Mouse (Mus musculus) E14TG2a.4 (cell line): ENCODE results near the gene Agap2.
A peak's percentile ranks its signal among the peaks of the same experiment; 100 is the strongest.
"Not testable (repeated sequence)": the region's sequence is repeated elsewhere in the genome, so short reads cannot be mapped to it uniquely, and the experiment has no call there.

ENCODE experiments used
- H3K27me3 ChIP-seq: 2 replicates; pipeline ENCODE4 v1.6.1; 2014; ENCODE audit warnings: low read length, control low read depth; ENCODE audit not compliant: insufficient read depth
- H3K36me3 ChIP-seq: 2 replicates; pipeline ENCODE4 v1.6.1; 2014; ENCODE audit warnings: low read length, control low read depth; ENCODE audit not compliant: insufficient read depth
- H3K4me1 ChIP-seq: replicated peaks from 2 replicates; pipeline ENCODE4 v1.6.1; 2014; ENCODE audit warnings: low read depth, low read length, control low read depth
- H3K4me3 ChIP-seq: replicated peaks from 2 replicates; pipeline ENCODE4 v1.5.1; 2014; ENCODE audit warnings: mild to moderate bottlenecking, low read length
- H3K9me3 ChIP-seq: 2 replicates; pipeline ENCODE4 v1.6.1; 2014; ENCODE audit warnings: low read length, control low read depth
- CTCF ChIP-seq: conservative IDR thresholded peaks from 2 replicates; pipeline ENCODE4 v1.5.1; 2014; ENCODE audit warnings: low read length
- NANOG ChIP-seq: IDR thresholded peaks from 2 replicates; pipeline ENCODE4 v1.6.1; 2014; ENCODE audit warnings: borderline replicate concordance, low read length, mixed read lengths
- POU5F1 ChIP-seq: IDR thresholded peaks from 2 replicates; pipeline ENCODE4 v1.6.1; 2014; ENCODE audit warnings: low read length, borderline replicate concordance

The Agap2 gene

GRCm38 (mm10) chr10:127126579-127126978, 51.5 kb downstream of the Agap2 start:
- Histone ChIP-seq H3K27me3 (no peaks in the 10 kb centered on the region), H3K4me1 (peaks cover 56% of the 10 kb centered on the region), H3K9me3 (no peaks in the 10 kb centered on the region), H3K4me3 (no peak overlapping the region), H3K36me3 (no peaks in the 10 kb centered on the region)
- TF ChIP-seq CTCF: no peak
- no peak for TF ChIP-seq POU5F1
- TF ChIP-seq NANOG: no peak

GRCm38 (mm10) chr10:127127711-127128279, 52.7 kb downstream of the Agap2 start:
- peaks cover 64% of the 10 kb centered on the region for H3K4me1 ChIP-seq
- H3K9me3 ChIP-seq: no peaks in the 10 kb centered on the region

GRCm38 (mm10) chr10:127129431-127129830, 54.3 kb downstream of the Agap2 start:
- Histone ChIP-seq H3K36me3 (no peaks in the 10 kb centered on the region), H3K9me3 (no peaks in the 10 kb centered on the region), H3K4me3 (no peak overlapping the region), H3K4me1 (peaks cover 61% of the 10 kb centered on the region), H3K27me3 (no peaks in the 10 kb centered on the region)
- TF ChIP-seq CTCF: no peak
- TF ChIP-seq NANOG: no peak
- no peak for TF ChIP-seq POU5F1

More at GRCm38 (mm10) chr10:127127711-127128279, 52.7 kb downstream of the Agap2 start:
- Histone ChIP-seq H3K4me3 (no peak overlapping the region), H3K36me3 (no peaks in the 10 kb centered on the region), H3K27me3 (no peaks in the 10 kb centered on the region)
- TF ChIP-seq NANOG (no peak), POU5F1 (no peak), CTCF (no peak)

- Histone ChIP-seq H3K9me3 (no peaks in the 10 kb centered on the region), H3K36me3 (no peaks in the 10 kb centered on the region), H3K4me3 (no peak overlapping the region), H3K27me3 (no peaks in the 10 kb centered on the region), H3K4me1 (peaks cover 63% of the 10 kb centered on the region)
- TF ChIP-seq CTCF (no peak), NANOG (no peak)
Observed at GRCm38 (mm10) chr10:127132469-127132868, 57.4 kb downstream of the Agap2 start.

- not testable (repeated sequence) for H3K4me3 ChIP-seq, H3K9me3 ChIP-seq, H3K27me3 ChIP-seq, H3K36me3 ChIP-seq
- 0 out of 2 replicates have a peak, but pooled peaks have one; percentile 10 for TF ChIP-seq CTCF
- peaks cover 49% of the 10 kb centered on the region for H3K4me1 ChIP-seq
Observed at GRCm38 (mm10) chr10:127134394-127135035, 59.4 kb downstream of the Agap2 start.

- Histone ChIP-seq H3K36me3 (no peaks in the 10 kb centered on the region), H3K9me3 (peaks cover 4% of the 10 kb centered on the region; the same call in 1 of the 2 replicates), H3K4me1 (peaks cover 48% of the 10 kb centered on the region), H3K27me3 (no peaks in the 10 kb centered on the region), H3K4me3 (no peak overlapping the region)
- TF ChIP-seq CTCF: no peak
- no peak for TF ChIP-seq POU5F1
- no peak for TF ChIP-seq NANOG
Observed at GRCm38 (mm10) chr10:127135118-127135836, 60.2 kb downstream of the Agap2 start.

- TF ChIP-seq POU5F1 (no peak), NANOG (no peak), CTCF (no peak)
- Histone ChIP-seq H3K9me3 (peaks cover 4% of the 10 kb centered on the region; the same call in 1 of the 2 replicates), H3K4me1 (peaks cover 48% of the 10 kb centered on the region), H3K27me3 (no peaks in the 10 kb centered on the region), H3K4me3 (no peak overlapping the region), H3K36me3 (no peaks in the 10 kb centered on the region)
Observed at GRCm38 (mm10) chr10:127136510-127136909, 61.4 kb downstream of the Agap2 start.

GRCm38 (mm10) chr10:127137896-127138295, 62.8 kb downstream of the Agap2 start:
- no peaks in the 10 kb centered on the region for H3K27me3 ChIP-seq
- no peaks in the 10 kb centered on the region for H3K36me3 ChIP-seq
- TF ChIP-seq CTCF: no peak
- no peak for TF ChIP-seq NANOG
- TF ChIP-seq POU5F1: no peak
- H3K4me1 ChIP-seq: peaks cover 48% of the 10 kb centered on the region
- H3K4me3 ChIP-seq: no peak overlapping the region
- H3K9me3 ChIP-seq: peaks cover 4% of the 10 kb centered on the region; the same call in 1 of the 2 replicates
